Mouse (Mus musculus): ENCODE data around the gene Cenpx.

GRCm38 (mm10) chr11:120676951-120677350, 36.6 kb downstream of the Cenpx start:
- TF ChIP-seq EP300 (IDR thresholded peaks at IDR 0.05; ENCODE audit: low read depth) = no peak
- no peak for TF ChIP-seq CTCF (IDR thresholded peaks at IDR 0.05; ENCODE audit: low read depth)
